In genomic region chr5:8805742-8806141, GRCm38 (mm10) we compare ENCODE assay signal across 1 mouse cellular context.
TF ChIP-seq lines count a peak whose summit lies in the region.

No protein-coding gene starts in this region.

TF ChIP-seq in CH12.LX, 34 proteins besides CTCF, POLR2A, EP300 and RAD21 (continued from another document):
- TF ChIP-seq MAZ (IDR thresholded peaks at IDR 0.05; ENCODE audit: low read depth, low read length) (no peak), MYC (IDR thresholded peaks at IDR 0.05; ENCODE audit: low read depth, low read length) (peak; percentile 73), KAT2A (IDR thresholded peaks at IDR 0.05; ENCODE audit: insufficient replicate concordance, low read length) (no peak), UBTF (IDR thresholded peaks at IDR 0.05; ENCODE audit: low read depth, low read length) (no peak), TCF12 (IDR thresholded peaks at IDR 0.05; ENCODE audit: low read depth, low read length) (peak; percentile 45; the same call in 1 of the 2 replicates), SIN3A (IDR thresholded peaks at IDR 0.05; ENCODE audit: low read length) (no peak)
